Mouse (Mus musculus) monocyte, adult 5-6 weeks (primary cell): Measurements from ENCODE around the gene Crispld2. TPM values are rescaled to one million over a fixed set of nuclear protein-coding genes. Genes with fewer than 3 reads are reported as not detected.

Experiments
- ATAC-seq: fragments of 153-309, 156-312 bp; replicated peaks from 2 replicates; pipeline ENCODE4 v1.8.0; 2017; ENCODE audit warnings: mild to moderate bottlenecking; ENCODE audit not compliant: low TSS enrichment, insufficient number of reproducible peaks, severe bottlenecking, poor library complexity, low FRiP score
- total RNA-seq: library from RNA; stranded (forward); fragments of 200-1000, 200-491, 200-594 nt; gene quantifications from 3 replicates; pipeline ENCODE4 v1.2.3, GENCODE M21; 2017

The Crispld2 gene
- 0.10 TPM in 1 of 3 replicates, not detected in the others for total RNA-seq

GRCm38 (mm10) chr8:119992249-119992648, at the start of gene Crispld2:
Gene Crispld2 (plus strand): TSS chr8:119992438.
- no peak for ATAC-seq

- ATAC-seq, result no peak
These were observed 48.6 kb upstream of the Crispld2 start for GRCm38 (mm10) chr8:119943616-119944015.

GRCm38 (mm10) chr8:119944096-119944811, 48.0 kb upstream of the Crispld2 start:
- peak; percentile 59; the same call in 1 of the 2 replicates for ATAC-seq

GRCm38 (mm10) chr8:119946326-119946865, 45.8 kb upstream of the Crispld2 start:
- ATAC-seq, result no peak

- no peak for ATAC-seq
These were observed 44.6 kb upstream of the Crispld2 start for GRCm38 (mm10) chr8:119947653-119948052.

- no peak for ATAC-seq
These were observed 43.9 kb upstream of the Crispld2 start for GRCm38 (mm10) chr8:119948340-119948739.

GRCm38 (mm10) chr8:119952282-119952681, 40.0 kb upstream of the Crispld2 start:
- ATAC-seq, result no peak

- ATAC-seq, result no peak
These were observed 39.5 kb upstream of the Crispld2 start for GRCm38 (mm10) chr8:119952747-119953146.

- no peak for ATAC-seq
These were observed 36.9 kb upstream of the Crispld2 start for GRCm38 (mm10) chr8:119955333-119955732.

GRCm38 (mm10) chr8:119958076-119958475, 34.2 kb upstream of the Crispld2 start:
- ATAC-seq, result no peak

GRCm38 (mm10) chr8:119960531-119961104, 31.6 kb upstream of the Crispld2 start:
- no peak for ATAC-seq

GRCm38 (mm10) chr8:119964859-119965258, 27.4 kb upstream of the Crispld2 start:
- no peak for ATAC-seq

GRCm38 (mm10) chr8:119967435-119967834, 24.8 kb upstream of the Crispld2 start:
- no peak for ATAC-seq

- ATAC-seq, result no peak
These were observed 22.1 kb upstream of the Crispld2 start for GRCm38 (mm10) chr8:119970169-119970568.

- ATAC-seq, result no peak
These were observed 19.7 kb upstream of the Crispld2 start for GRCm38 (mm10) chr8:119972558-119972957.

- ATAC-seq, result no peak
These were observed 13.4 kb upstream of the Crispld2 start for GRCm38 (mm10) chr8:119978770-119979381.

GRCm38 (mm10) chr8:119981253-119981652, 11.0 kb upstream of the Crispld2 start:
- ATAC-seq, result no peak

GRCm38 (mm10) chr8:119984085-119984484, 8.2 kb upstream of the Crispld2 start:
- no peak for ATAC-seq

- no peak for ATAC-seq
These were observed 6.1 kb upstream of the Crispld2 start for GRCm38 (mm10) chr8:119986174-119986573.

- ATAC-seq, result no peak
These were observed 4.2 kb upstream of the Crispld2 start for GRCm38 (mm10) chr8:119988087-119988486.
